Mouse (Mus musculus): ENCODE data around the gene Hpse2.

Hpse2 gene

DNA sequence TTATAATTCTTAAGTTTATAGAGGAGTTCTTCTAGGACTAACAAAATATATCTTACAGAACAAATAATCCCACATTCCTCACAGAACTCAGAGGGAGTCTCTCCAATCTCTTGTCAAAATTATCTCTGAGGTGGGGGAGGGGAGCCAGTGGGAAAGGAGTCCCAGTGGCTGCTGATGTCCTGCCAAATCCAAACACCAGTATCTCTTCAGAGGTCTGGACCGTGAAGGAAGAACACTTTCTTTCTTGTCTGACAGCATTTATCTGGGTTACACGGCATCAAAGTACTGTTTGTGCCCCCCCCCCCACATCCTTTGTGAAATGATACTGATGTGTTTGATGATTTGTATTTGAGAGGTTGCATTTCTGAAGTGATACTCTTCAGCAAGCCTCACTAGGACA is 213.3 kb downstream of the Hpse2 start:
- in situ Hi-C loops (cut with MboI, MseI) = no loop called here

DNA sequence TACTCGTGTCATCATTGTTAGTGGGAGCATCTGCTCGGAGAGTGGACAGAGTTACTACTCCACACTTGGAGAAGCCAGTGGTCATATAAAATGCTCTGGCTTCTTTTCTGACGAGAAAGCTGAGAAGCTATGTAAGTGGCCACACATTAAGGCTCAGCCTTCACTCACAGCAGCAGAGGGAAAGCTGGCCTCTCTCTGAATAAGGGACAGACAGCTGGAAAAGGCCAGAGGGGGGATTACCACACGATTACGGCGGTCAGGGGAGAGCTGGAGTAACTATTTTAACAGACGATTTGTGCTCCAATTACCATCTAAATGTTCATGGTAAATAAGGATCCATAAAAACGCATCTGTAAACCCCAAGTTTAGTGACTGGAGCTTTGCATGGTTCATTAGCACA is 232.1 kb downstream of the Hpse2 start:
- in situ Hi-C loops (cut with MboI, MseI) = no loop called here

DNA sequence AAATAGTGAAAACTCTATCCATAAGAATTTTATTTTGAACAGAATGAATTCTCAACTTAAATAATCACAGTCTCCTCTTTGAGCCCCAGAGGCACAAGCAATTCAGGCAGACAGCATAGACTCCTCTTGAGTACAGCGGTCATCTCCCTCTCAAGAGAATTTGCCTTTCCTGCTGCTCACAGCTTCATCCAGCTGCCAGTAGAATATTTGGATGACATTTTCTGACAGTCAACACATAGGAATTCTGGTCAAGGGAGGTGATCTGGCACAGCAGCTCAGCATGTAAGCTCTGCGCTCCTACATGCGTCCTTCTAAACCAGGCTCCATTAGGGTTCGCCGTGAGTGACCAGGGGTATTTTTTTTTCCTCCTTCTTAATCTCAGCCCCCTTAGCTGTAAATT is 232.6 kb downstream of the Hpse2 start:
- in situ Hi-C loops (cut with MboI, MseI) = no loop called here

DNA sequence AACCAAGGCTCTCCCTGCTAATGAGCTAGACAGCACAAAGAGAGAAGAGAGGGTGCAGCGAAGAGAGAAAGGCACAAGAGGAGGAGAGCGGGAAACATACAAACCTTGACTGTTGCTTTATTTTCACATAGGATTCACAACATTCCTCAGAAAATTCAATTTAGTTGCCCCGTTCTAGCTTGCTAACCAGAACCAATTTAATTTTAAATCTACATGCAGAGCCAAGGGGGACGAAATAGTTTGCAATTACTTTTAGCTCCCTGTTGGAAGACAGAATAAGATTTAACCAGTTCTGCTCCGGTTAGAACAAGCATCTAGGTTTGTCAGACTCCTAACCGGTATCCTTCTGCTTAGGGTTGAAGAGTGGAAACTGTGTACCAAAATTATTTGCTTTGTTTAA is 240.3 kb downstream of the Hpse2 start:
- in situ Hi-C loops (cut with MboI, MseI) = no loop called here

DNA sequence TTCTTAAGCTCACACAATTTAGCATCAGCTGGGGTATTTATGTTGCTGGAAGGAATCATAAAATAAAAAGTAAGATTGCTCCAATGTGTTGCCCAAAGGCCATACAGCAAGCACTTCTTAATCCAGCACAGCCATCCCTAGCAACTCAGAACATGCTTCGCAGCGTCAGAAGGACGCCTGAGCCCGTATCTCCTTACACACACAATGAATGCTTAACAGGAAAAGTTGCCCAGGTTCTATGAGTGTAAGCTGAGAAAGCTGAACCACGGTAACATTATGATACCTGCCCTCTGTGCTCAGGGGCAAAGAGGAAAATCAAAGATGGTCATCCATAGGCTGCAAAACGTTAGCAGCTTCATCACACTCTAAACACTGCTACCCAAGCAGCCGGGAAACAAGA is 241.3 kb downstream of the Hpse2 start:
- in situ Hi-C loops (cut with MboI, MseI) = no loop called here

DNA sequence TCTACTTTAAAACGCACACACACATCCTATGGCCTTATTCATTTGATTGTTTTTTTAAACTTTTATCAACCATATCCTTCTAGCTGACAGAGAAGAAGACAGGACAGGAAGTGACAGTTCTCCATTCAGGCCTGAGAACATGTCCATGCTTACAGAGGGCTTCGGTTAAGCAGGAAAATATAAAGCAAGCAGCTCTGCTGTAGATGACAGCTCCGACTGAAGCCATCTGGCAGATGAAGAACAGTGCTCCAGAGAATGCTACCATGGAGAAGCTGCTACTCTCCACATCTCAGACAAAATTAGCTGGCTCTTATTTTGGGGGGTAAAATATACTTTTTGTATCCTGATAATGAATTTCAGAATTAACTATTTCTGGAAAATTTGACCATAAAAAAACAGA is 246.5 kb downstream of the Hpse2 start:
- in situ Hi-C loops (cut with MboI, MseI) = loop anchor here (5.0 kb wide), 1 partner anchor 39 kb away; no protein-coding TSS in a partner anchor

DNA sequence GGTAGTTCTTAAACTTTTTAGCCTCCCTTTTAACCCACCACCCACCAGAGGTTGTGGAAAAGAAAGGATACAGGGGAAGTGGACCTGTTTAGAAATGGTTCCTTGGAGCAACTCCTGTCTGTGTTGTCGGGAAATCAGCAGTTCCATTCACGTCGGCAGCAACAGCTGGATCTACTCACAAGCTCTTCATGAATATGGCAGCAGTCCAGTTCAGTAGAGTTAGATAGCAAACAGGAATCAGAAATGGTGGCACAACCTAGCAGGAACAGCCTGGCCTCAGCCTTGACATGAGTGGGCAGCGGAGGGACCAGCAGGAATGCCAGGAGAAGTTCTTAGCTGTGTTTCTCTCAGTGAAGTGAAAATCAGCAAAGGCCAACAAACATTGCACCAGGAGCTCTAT is 278.4 kb downstream of the Hpse2 start:
- in situ Hi-C loops (cut with MboI, MseI) = loop anchor here (10.0 kb wide), 1 partner anchor 535 kb away; no protein-coding TSS in a partner anchor

DNA sequence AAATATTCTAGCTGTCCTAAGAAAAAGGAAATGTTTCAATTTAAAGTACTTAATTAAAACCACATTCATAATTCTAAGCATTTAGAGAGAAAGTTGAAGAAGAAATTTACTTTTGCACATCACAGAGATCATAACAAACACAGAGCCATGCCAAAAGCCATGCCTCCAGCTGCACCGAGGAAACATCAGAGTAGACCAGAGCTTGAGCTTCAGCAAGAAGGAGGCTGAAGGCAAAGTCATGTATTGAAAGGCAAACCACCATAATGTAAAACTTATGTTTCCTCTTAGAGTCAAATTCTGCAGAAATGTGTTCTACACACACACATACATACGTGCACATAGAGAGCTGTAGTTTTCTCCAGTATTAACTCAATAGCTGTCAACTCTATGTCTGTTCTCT is 291.2 kb downstream of the Hpse2 start:
- in situ Hi-C loops (cut with MboI, MseI) = no loop called here

DNA sequence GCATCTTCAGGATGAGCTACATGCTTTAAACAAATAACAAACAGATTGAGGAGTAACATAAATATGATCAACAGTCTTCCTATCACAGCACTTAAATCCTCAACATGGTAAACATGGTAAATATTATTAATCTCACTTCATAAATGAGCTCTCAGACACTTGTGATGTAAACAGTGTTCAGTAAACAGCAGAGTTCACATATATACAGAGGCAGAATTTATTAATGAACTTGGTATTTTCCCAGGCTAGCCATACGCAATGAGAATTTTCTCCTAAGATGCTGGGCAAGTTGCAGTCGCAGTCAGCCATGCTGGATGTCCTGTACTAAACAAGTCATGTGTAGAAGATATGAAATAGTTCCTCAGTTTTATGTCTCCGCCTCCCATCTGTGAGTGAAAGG is 300.9 kb downstream of the Hpse2 start:
- in situ Hi-C loops (cut with MboI, MseI) = no loop called here

DNA sequence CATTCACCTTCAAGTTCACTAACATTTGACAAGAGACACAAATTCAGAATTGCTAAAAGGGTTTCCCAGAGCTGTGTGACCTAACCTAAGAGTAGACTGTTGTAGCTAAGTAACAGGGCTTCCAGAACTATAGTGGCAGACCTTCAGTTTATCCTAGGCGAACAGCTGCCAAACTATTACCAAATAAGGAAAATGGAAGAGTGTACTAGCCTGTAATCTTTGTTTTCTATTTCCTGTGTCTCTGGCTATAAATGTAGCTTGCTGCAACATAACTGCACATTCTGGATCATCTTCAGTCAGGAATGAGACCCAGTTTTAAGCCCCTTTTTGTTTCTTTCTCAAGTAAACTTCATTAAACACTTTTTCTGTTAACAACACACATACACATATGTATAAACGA is 324.0 kb downstream of the Hpse2 start:
- in situ Hi-C loops (cut with MboI, MseI) = no loop called here

DNA sequence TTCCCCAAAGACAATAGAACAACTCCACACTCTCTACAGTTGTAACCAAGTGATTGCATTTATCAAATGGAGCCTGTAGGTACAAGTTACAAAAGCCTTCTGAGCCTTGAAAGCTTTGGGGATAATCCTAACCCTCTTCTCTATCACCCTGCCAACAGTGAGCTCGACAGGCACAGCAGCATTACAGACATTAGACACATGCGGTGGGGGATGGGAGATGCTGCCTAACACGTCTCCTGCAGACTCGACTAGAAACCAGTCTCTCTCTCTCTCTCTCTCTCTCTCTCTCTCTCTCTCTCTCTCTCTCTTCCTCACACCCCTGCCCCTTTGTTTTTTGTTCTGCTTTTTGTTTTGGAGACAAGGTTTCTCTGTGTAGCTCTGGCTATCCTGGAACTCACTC is 343.6 kb downstream of the Hpse2 start:
- in situ Hi-C loops (cut with MboI, MseI) = no loop called here

DNA sequence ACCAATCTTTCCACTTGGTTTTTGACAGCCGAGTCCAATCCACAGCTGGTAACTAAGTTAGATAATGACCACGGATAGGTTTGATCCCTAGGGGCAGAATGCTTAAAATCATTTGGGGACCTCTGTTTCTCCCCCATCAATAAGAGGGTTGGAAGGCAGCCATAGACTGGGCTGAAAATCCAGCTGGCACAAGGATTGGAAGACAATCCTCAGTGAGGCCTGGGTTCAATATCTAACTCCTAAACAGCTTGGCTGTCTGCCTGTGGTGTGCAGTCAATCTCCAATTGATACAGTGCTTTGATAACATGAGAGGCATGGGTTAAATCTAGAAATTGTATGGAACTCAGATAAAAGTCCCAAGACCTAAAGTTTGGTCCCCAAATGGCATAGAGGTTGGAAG is 345.4 kb downstream of the Hpse2 start:
- in situ Hi-C loops (cut with MboI, MseI) = no loop called here

DNA sequence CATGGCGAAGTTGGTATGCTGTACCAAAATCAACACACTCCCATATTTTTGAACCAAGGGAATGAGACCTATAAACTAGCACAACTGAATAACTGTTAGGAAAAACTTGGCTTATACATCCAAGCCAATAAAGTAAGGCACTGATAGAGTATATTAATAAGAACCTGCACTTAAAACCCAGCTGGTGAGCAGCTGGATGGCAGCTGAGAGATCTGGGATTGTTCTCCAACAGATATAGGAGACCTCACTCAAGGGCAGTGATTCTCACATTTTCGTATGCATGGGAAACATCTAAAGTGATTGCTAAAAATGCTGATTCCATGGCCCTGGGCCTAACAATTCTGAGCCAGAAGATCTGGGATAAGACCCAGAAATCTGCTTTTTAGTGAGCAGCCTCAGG is 345.9 kb downstream of the Hpse2 start:
- in situ Hi-C loops (cut with MboI, MseI) = no loop called here

DNA sequence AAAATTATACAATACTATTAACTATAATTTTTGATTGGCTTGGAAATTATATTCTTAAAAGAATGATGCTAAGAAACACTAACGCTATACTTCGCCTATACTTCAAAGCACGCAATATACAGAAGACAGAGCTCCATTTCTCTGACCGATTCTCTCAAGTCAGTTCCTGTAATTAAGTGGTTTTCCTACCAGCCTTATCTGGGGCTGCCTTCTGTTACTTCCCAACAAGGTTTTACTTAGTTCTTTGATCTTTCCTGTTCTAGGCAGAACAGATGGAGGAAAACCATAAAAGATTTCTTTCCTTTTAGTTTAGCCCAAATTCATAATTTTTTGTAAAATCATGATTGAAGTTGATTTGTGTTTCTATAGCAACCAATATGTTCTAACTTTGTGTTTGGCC is 351.8 kb downstream of the Hpse2 start:
- in situ Hi-C loops (cut with MboI, MseI) = no loop called here

DNA sequence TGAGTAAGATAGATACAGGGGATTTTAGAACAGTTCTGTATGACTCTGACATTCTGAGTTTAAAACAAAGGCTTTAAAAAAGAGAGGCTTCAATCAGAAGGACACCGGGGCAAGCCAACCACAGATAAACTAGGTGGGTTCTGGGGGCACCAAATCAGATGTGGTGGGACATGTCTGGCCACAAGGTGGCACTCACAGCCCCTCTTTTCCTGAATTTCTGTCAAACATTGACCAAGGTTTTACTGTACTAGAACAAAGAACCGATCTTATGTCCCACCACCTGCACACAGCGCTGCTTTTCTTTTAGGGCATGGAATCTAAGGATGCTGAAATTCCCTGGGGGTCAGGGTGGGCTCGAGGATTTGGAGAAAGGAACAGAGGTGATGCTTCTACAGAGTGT is 360.9 kb downstream of the Hpse2 start:
- in situ Hi-C loops (cut with MboI, MseI) = no loop called here

DNA sequence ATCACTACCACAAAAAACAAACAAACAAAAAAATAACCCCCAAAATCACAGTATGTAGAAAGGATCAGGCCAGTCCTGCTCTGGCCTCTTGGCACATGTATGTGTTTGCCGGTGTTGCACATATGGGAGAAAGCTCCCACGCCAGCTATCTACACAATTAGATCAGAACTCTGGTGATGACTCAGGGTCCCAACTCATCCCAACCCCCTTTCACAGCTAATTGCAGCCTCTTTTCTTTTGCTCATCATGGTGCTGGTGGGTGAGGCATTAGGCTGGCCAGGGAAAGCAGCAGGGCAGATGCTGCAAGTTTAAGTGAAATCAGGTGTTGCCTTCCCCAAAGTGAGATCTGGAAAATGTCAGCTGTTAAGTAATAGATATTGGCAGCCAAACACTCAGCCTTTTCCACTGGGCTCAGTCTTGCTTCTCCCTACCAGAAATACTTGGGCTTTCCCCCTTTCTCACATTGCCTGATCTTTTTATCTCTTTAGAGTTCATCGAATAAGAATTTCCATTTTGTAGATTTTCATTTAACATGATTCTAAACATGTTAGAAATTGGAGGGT is 365.5 kb downstream of the Hpse2 start:
- in situ Hi-C loops (cut with MboI, MseI) = no loop called here

DNA sequence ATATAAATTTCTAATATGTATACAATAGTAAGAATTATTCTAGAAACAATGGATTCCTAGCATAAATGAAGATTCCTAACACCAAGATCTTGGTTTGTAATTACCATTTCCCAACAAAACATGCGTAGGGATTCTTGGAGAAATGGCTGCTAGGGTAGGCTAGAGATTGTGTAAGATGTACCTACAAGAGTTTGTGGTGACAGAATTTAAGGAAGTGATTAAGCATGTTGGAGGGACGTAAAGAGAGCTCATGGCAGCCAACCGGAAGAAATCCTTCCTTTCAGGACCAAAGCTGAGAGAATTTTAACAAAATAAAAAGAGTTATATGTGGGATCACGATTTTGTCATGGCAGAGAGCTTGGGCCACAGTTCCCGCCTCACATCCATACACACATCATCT is 369.4 kb downstream of the Hpse2 start:
- in situ Hi-C loops (cut with MboI, MseI) = no loop called here

DNA sequence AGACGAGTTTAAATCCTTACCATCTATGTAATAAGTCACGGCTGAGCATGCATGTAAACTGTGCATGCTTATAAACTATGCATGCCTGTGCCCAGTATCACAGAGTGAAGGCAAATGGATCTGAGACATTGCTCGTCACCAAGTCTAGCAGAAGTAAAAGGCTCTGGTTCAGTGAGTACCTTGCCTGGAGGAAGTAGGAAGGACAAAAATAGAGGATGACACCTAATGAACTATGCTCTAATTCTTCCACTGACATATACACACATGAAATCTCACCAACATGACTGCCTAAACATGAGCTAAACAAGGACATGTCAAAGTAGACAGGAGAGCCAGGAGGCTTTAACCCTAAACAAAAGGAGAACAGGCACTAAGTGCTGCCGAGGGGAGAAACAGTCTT is 391.7 kb downstream of the Hpse2 start:
- in situ Hi-C loops (cut with MboI, MseI) = no loop called here

DNA sequence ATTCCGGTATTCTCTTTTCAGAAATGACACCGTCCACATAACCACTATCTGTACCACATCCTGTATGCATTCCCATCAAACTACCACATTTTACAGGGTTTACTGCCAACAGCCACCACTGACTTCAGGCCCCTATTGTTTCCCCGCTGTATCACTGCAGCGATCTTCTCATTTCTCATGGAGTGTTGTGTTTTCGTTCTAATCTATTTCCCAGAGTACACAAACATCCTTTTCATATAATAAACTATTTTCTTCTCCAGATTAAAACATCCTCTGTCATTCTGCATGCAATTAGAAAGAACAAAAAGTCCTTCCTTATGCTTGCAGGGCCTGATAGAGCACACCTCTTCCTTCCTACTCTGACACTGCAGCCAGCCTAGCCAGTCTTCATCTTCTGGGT is 399.3 kb downstream of the Hpse2 start:
- in situ Hi-C loops (cut with MboI, MseI) = no loop called here

DNA sequence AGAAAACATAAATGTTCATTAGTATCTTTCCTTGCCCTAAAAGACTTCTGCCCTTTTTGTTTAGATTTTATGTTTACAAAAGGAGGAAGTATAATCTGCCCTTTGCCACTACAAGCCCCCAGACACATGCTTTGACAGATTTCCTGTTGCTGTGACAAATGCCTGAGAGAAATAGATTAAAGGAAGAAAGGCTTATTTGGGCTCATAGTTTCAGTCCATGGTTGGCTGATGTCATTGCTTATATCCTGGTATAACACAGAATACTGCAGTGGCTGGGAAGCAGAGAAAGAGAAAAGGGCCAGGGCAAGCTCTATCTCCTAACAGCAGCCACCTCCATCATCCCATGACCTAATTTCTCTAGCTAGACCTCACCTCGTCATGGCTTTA is 401.8 kb downstream of the Hpse2 start:
- in situ Hi-C loops (cut with MboI, MseI) = no loop called here

DNA sequence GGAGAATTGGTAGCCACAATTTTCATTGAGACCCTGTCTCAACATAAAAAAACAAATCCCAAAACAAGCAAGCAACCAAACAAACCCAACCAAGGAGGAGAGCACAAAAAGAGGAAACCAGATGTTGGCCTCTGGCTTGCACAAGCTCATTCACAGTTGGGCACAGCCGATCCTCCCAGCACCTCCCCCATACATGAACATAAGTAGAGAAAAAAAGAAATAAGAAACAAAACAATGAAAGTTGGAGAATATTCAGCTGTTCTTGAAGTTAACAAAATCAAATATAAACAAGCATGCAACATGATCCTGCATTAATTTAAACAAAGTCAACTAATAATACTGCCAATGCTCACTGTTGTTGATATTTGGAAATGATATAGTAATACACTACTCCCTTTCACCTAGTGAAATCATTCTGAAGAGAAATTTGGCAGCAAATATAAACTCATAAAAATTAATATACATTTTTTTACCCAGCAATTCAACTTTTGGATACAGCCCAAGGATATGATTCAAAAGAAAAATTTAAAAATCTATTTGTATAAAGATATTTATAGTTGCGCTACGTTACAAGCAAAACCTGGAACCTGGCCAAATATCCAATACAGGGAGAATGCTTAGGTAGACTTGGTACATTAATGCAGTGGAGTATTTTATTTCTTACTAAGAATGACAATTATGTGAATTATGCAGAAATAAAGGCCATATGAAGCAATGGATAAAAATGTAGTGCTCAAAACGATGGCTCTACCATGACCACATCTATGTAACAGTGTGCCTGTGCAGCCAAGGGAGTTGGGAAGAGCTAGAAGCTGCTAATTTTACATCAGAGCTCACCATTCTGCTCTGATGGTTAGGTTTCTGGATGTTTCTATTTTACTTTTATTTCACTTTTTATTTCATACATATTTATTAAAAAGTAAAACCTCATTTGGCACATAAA is 402.5 kb downstream of the Hpse2 start:
- in situ Hi-C loops (cut with MboI, MseI) = no loop called here

DNA sequence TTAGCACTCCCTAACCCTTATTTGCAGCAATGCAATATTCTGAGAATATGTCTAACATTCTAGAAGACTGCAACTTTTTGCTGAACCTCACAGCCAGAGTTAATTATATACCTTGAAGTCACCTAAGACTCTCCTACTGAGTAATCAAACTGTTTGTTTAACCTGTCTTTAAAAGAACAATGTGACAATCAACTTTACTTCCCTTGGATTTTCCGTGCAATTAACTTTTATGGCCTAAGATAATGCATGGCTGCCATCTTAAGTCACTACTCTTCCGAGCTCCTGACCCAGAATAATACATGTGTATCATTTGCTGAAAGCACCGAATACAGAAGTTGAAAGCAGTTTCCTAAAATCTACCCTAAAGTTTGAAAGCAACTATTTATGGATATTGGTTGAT is 407.6 kb downstream of the Hpse2 start:
- in situ Hi-C loops (cut with MboI, MseI) = no loop called here

DNA sequence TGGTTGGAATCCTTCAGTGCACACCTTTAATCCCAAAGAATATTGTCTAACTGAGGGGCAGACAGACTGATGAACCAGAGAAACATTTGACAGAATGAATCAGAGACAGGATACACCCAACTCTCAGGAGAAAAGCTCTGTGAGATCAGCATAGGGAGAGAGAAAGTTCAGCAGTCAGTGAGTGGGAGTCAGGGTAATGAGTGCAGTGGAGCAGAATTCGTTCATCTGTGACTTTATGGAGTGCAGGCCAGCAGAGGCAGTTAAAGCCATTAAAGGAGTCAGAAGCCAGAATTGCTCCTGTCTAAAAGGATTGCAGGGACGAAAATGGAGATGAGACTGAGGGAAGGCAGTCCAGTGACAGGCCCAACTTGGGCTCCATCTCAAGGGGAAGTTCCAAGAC is 410.2 kb downstream of the Hpse2 start:
- in situ Hi-C loops (cut with MboI, MseI) = no loop called here

Measured in T-helper 2 cell (primary cell).